Mouse (Mus musculus) stomach, embryonic 16.5 days (tissue): ENCODE results near the gene Tbl2. TPM values are rescaled to one million over a fixed set of nuclear protein-coding genes. Genes with fewer than 3 reads are reported as not detected.
A peak's percentile ranks its signal among the peaks of the same experiment; 100 is the strongest.

Source experiments
- ATAC-seq: fragments of 200-750 bp; cut with Nextera tagmentation; 2 replicates; pipeline ENCODE4 v1.8.0; 2017; ENCODE audit warnings: moderate number of reproducible peaks, moderate TSS enrichment; ENCODE audit not compliant: insufficient read depth, low FRiP score
- H3K27ac ChIP-seq: fragments of 300-500 bp; sonication (generic); 2 replicates; pipeline ENCODE4 v1.5.1; 2014; ENCODE audit warnings: low read length
- H3K27me3 ChIP-seq: fragments of 300-500 bp; sonication (generic); 2 replicates; pipeline ENCODE4 v1.6.1; 2014; ENCODE audit warnings: low read length, control low read depth, mixed read lengths; ENCODE audit not compliant: control insufficient read depth, insufficient read depth
- H3K36me3 ChIP-seq: fragments of 300-500 bp; sonication (generic); 2 replicates; pipeline ENCODE4 v1.6.1; 2014; ENCODE audit warnings: low read length; ENCODE audit not compliant: control insufficient read depth, insufficient read depth
- H3K4me1 ChIP-seq: fragments of 300-500 bp; sonication (generic); 2 replicates; pipeline ENCODE4 v1.6.1; 2014; ENCODE audit warnings: low read length, control low read depth, mixed read lengths; ENCODE audit not compliant: control insufficient read depth, insufficient read depth
- H3K4me2 ChIP-seq: fragments of 300-500 bp; sonication (generic); 2 replicates; pipeline ENCODE4 v1.6.1; 2014; ENCODE audit warnings: low read depth, low read length, mixed read lengths
- H3K4me3 ChIP-seq: fragments of 300-500 bp; sonication (generic); replicated peaks from 2 replicates; pipeline ENCODE4 v1.5.1; 2014; ENCODE audit warnings: mild to moderate bottlenecking, low read length
- H3K9ac ChIP-seq: fragments of 300-500 bp; sonication (generic); 2 replicates; pipeline ENCODE4 v1.6.1; 2014; ENCODE audit warnings: low read length
- H3K9me3 ChIP-seq: fragments of 300-500 bp; sonication (generic); replicated peaks from 2 replicates; pipeline ENCODE4 v1.6.1; 2016; ENCODE audit warnings: low read length, control low read depth; ENCODE audit not compliant: control insufficient read depth
- WGBS: fragments of 180-500 bp; shearing (Covaris S2); extraction: QIAGEN DNeasy Blood & Tissue Kit; methylation state at CpG from one replicate; pipeline ENCODE4 v1.1.7; 2014; 5-methylcytosine and 5-hydroxymethylcytosine counted together
- polyA plus RNA-seq: library from polyadenylated mRNA; unstranded; fragments of >200 nt; fragmentation: Nextera tagmentation; extraction: Ambion mirVana; gene quantifications from 2 replicates; pipeline ENCODE4 v1.2.1, GENCODE M21; 2015

Tbl2 gene
- polyA plus RNA-seq, 1 experiment from 2014 or later: 26.4 TPM

GRCm38 (mm10) chr5:135113782-135114181 lies 35.7 kb upstream of the Tbl2 start:
- Histone ChIP-seq H3K4me3 (no peak overlapping the region), H3K9me3 (no peaks in the 10 kb centered on the region), H3K36me3 (no peaks in the 10 kb centered on the region), H3K27me3 (peaks cover 2% of the 10 kb centered on the region; the same call in 1 of the 2 replicates), H3K9ac (no peak overlapping the region), H3K27ac (no peak overlapping the region), H3K4me1 (no peaks in the 10 kb centered on the region), H3K4me2 (no peak overlapping the region)
- WGBS: 88% methylated on average over 12 of the region's 12 CpGs
- ATAC-seq: no peak

- no peaks in the 10 kb centered on the region for H3K4me1 ChIP-seq
- no peak overlapping the region for H3K9ac ChIP-seq
- H3K4me2 ChIP-seq: no peak overlapping the region
- H3K27ac ChIP-seq: no peak overlapping the region
- H3K27me3 ChIP-seq: no peaks in the 10 kb centered on the region
- 72% methylated on average over 8 of the region's 8 CpGs for WGBS
- no peaks in the 10 kb centered on the region for H3K9me3 ChIP-seq
- H3K4me3 ChIP-seq: no peak overlapping the region
- no peaks in the 10 kb centered on the region for H3K36me3 ChIP-seq
- no peak for ATAC-seq
Observed at GRCm38 (mm10) chr5:135115241-135115640, 34.2 kb upstream of the Tbl2 start.

- Histone ChIP-seq H3K27me3 (no peaks in the 10 kb centered on the region; the same call in 1 of the 2 replicates), H3K27ac (no peak overlapping the region), H3K4me2 (no peak overlapping the region), H3K36me3 (no peaks in the 10 kb centered on the region), H3K4me3 (no peak overlapping the region), H3K4me1 (no peaks in the 10 kb centered on the region), H3K9me3 (no peaks in the 10 kb centered on the region), H3K9ac (no peak overlapping the region)
- WGBS: 9% methylated on average over 6 of the region's 6 CpGs
- peak; percentile 89 for ATAC-seq
Observed at GRCm38 (mm10) chr5:135118589-135119081, 30.8 kb upstream of the Tbl2 start.

GRCm38 (mm10) chr5:135120753-135121152 lies 28.7 kb upstream of the Tbl2 start:
- Histone ChIP-seq H3K4me2 (no peak overlapping the region), H3K4me3 (no peak overlapping the region), H3K4me1 (no peaks in the 10 kb centered on the region), H3K9ac (no peak overlapping the region), H3K36me3 (no peaks in the 10 kb centered on the region), H3K27me3 (no peaks in the 10 kb centered on the region; the same call in 1 of the 2 replicates), H3K27ac (no peak overlapping the region), H3K9me3 (no peaks in the 10 kb centered on the region)
- no peak for ATAC-seq
- WGBS: 62% methylated on average over 4 of the region's 4 CpGs

- no peaks in the 10 kb centered on the region for H3K36me3 ChIP-seq
- no peak overlapping the region for H3K27ac ChIP-seq
- H3K27me3 ChIP-seq: no peaks in the 10 kb centered on the region; the same call in 1 of the 2 replicates
- no peak overlapping the region for H3K9ac ChIP-seq
- 67% methylated on average over 6 of the region's 6 CpGs for WGBS
- H3K4me1 ChIP-seq: no peaks in the 10 kb centered on the region
- no peak overlapping the region for H3K4me2 ChIP-seq
- no peak overlapping the region for H3K4me3 ChIP-seq
- H3K9me3 ChIP-seq: no peaks in the 10 kb centered on the region
- ATAC-seq: no peak
Observed at GRCm38 (mm10) chr5:135126121-135126520, 23.3 kb upstream of the Tbl2 start.

GRCm38 (mm10) chr5:135127669-135128068 lies 21.8 kb upstream of the Tbl2 start:
- no peak for ATAC-seq
- H3K27ac ChIP-seq: no peak overlapping the region
- H3K4me3 ChIP-seq: no peak overlapping the region
- no peaks in the 10 kb centered on the region for H3K4me1 ChIP-seq
- WGBS: 65% methylated on average over 6 of the region's 6 CpGs
- H3K9ac ChIP-seq: no peak overlapping the region
- no peaks in the 10 kb centered on the region for H3K36me3 ChIP-seq
- H3K9me3 ChIP-seq: no peaks in the 10 kb centered on the region
- H3K4me2 ChIP-seq: no peak overlapping the region
- H3K27me3 ChIP-seq: peaks cover 7% of the 10 kb centered on the region

GRCm38 (mm10) chr5:135129747-135130146 lies 19.7 kb upstream of the Tbl2 start:
- WGBS: 82% methylated on average over 4 of the region's 4 CpGs

GRCm38 (mm10) chr5:135133736-135134405 lies 15.6 kb upstream of the Tbl2 start:
- H3K27me3 ChIP-seq: peaks cover 16% of the 10 kb centered on the region
- H3K4me3 ChIP-seq: peak overlapping the region; percentile 24
- peak; percentile 88 for ATAC-seq
- H3K27ac ChIP-seq: no peak overlapping the region
- H3K36me3 ChIP-seq: no peaks in the 10 kb centered on the region
- H3K9me3 ChIP-seq: no peaks in the 10 kb centered on the region
- peaks cover 5% of the 10 kb centered on the region for H3K4me1 ChIP-seq
- H3K4me2 ChIP-seq: peak overlapping the region; percentile 54
- no peak overlapping the region for H3K9ac ChIP-seq
- 4% methylated on average over 26 of the region's 26 CpGs for WGBS

More at GRCm38 (mm10) chr5:135129747-135130146, 19.7 kb upstream of the Tbl2 start:
- ATAC-seq: no peak
- Histone ChIP-seq H3K4me1 (peaks cover 5% of the 10 kb centered on the region), H3K36me3 (no peaks in the 10 kb centered on the region), H3K27me3 (peaks cover 16% of the 10 kb centered on the region), H3K27ac (no peak overlapping the region), H3K9me3 (no peaks in the 10 kb centered on the region), H3K4me2 (no peak overlapping the region), H3K4me3 (no peak overlapping the region), H3K9ac (no peak overlapping the region)

- H3K9me3 ChIP-seq: no peaks in the 10 kb centered on the region
- no peaks in the 10 kb centered on the region for H3K36me3 ChIP-seq
- H3K9ac ChIP-seq: no peak overlapping the region
- H3K27me3 ChIP-seq: peaks cover 16% of the 10 kb centered on the region
- peaks cover 5% of the 10 kb centered on the region for H3K4me1 ChIP-seq
- peak overlapping the region; percentile 24 for H3K4me3 ChIP-seq
- WGBS: 6% methylated on average over 8 of the region's 8 CpGs
- no peak overlapping the region for H3K27ac ChIP-seq
- peak overlapping the region; percentile 54 for H3K4me2 ChIP-seq
- no peak for ATAC-seq
Observed at GRCm38 (mm10) chr5:135134534-135134933, 14.9 kb upstream of the Tbl2 start.
